Mouse (Mus musculus): ENCODE results near the gene Txnip. TPM values are rescaled to one million over a fixed set of nuclear protein-coding genes. Genes with fewer than 3 reads are reported as not detected.

The Txnip gene
- polyA plus RNA-seq, 1 experiment from 2014 or later = 338 TPM

- no peak for TF ChIP-seq CTCF (IDR thresholded peaks at IDR 0.05)
- DNase-seq (ENCODE audit: low read depth, low spot score) (no peak), ATAC-seq (no peak)
Observed at GRCm38 (mm10) chr3:96564633-96565032, 6.9 kb downstream of the Txnip start.

GRCm38 (mm10) chr3:96565105-96565504 is 7.3 kb downstream of the Txnip start:
- in situ Hi-C loops (cut with MboI; ENCODE audit: low pct_unique_long_range_greater_than_20kb) = no loop called here
- ATAC-seq (no peak), DNase-seq (ENCODE audit: low read depth, low spot score) (no peak)
- H3K27me3 ChIP-seq = no peaks in the 10 kb centered on the region
- POLR2A ChIA-PET = interaction anchor here (0.5 to 1.1 kb wide), 3 partner anchors 12 to 136 kb away, joined by 3 to 7 read pairs (median 7); partner anchors contain the start of gene Gm16253
- CTCF ChIA-PET = interaction anchor here (1.0 to 1.5 kb wide), 3 partner anchors 11 to 103 kb away, joined by 3 to 5 read pairs (median 3); no protein-coding TSS in a partner anchor
- no peak for TF ChIP-seq CTCF (IDR thresholded peaks at IDR 0.05)

More at GRCm38 (mm10) chr3:96564633-96565032, 6.9 kb downstream of the Txnip start:
- ChIA-PET POLR2A (interaction anchor here (0.5 to 1.1 kb wide), 3 partner anchors 12 to 135 kb away, joined by 3 to 7 read pairs (median 7); partner anchors contain the start of gene Gm16253), CTCF (interaction anchor here (0.8 to 1.5 kb wide), 4 partner anchors 11 to 103 kb away, joined by 3 to 5 read pairs (median 4); no protein-coding TSS in a partner anchor)
- in situ Hi-C loops (cut with MboI; ENCODE audit: low pct_unique_long_range_greater_than_20kb) = no loop called here
- no peaks in the 10 kb centered on the region for H3K27me3 ChIP-seq

DNA sequence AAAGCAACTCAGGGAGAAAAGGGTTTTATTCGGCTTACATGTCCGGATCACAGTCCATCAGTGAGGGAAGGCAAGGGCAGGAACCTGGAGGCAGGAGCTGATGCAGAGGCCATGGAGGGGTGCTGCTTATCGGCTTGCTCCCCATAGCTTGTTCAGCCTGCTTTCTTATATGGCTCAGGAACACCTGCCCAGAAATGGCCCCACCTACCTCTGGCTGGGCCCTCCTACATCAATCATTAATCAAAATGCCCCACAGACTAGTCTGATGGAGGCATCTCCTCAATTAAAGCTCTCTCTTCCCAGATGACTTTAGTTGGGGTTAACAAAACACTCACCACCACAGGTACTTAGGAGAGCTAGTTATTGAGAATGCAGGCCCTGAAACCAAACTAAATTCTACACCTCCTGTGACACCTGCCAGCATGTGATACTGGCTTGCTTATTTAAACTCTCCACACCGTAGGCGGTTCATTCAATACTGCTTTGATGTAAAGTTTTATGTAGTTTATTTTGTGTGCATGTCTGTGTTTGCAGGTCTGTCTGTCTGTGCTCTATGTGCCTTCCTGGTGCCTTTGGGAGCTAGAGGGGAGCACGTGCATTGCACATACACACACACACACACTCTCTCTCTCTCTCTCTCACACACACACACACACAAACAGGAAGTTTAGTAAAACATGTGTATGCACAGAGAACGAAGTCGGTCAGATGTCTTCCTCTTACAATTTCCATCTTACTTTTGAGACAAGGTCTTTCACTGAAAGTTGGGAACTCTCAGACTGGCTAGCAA is 9.1 kb downstream of the Txnip start:
- ChIA-PET POLR2A (interaction anchor here (0.9 kb wide), 1 partner anchor 9 kb away, joined by 4 read pairs; the partner anchor contains the start of gene Txnip), CTCF (interaction anchor here (1.3 to 1.6 kb wide), 3 partner anchors 13 to 27 kb away, joined by 4 to 5 read pairs (median 5); partner anchors contain the start of gene Polr3gl)
- DNase-seq (ENCODE audit: low read depth, low spot score) (no peak), ATAC-seq (no peak)
- TF ChIP-seq CTCF (IDR thresholded peaks at IDR 0.05) = no peak
- H3K27me3 ChIP-seq = no peaks in the 10 kb centered on the region
- in situ Hi-C loops (cut with MboI; ENCODE audit: low pct_unique_long_range_greater_than_20kb) = no loop called here

DNA sequence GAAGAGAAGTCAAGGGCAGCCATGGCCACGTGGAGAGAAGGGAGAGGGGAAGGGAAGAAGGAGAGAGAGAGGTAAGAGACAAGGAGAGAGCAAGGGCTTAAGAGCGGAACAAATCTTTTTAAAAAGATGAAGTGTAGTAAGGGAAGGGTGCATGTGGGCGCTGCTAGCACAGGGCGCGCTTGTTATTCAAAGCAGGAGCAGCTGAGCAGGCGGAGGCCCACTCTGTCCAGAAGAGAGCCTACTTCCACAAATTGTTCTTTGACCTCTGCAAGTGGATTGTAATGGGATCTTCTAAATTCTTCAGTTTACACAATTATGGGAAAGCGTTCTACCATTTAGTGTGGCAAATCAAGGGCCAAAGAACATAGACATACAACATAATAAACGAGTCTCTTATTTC is 10.8 kb downstream of the Txnip start:
- ATAC-seq (no peak), DNase-seq (ENCODE audit: low read depth, low spot score) (no peak)
- in situ Hi-C loops (cut with MboI; ENCODE audit: low pct_unique_long_range_greater_than_20kb) = no loop called here
- no peak for TF ChIP-seq CTCF (IDR thresholded peaks at IDR 0.05)
- H3K27me3 ChIP-seq = no peaks in the 10 kb centered on the region
- ChIA-PET CTCF (no interaction called here), POLR2A (interaction anchor here (1.1 kb wide), 1 partner anchor 11 kb away, joined by 5 read pairs; the partner anchor contains the start of gene Txnip)

- ChIA-PET CTCF (no interaction called here), POLR2A (interaction anchor here (1.4 kb wide), 1 partner anchor 12 kb away, joined by 6 read pairs; the partner anchor contains the start of gene Txnip)
- DNase-seq (ENCODE audit: low read depth, low spot score) = no peak
- ATAC-seq = no peak
- in situ Hi-C loops (cut with MboI; ENCODE audit: low pct_unique_long_range_greater_than_20kb) = no loop called here
- no peak for TF ChIP-seq CTCF (IDR thresholded peaks at IDR 0.05)
- H3K27me3 ChIP-seq = no peaks in the 10 kb centered on the region
Observed at GRCm38 (mm10) chr3:96569506-96569905, 11.7 kb downstream of the Txnip start.

GRCm38 (mm10) chr3:96569966-96570605 is 12.3 kb downstream of the Txnip start:
- ATAC-seq (no peak), DNase-seq (ENCODE audit: low read depth, low spot score) (no peak)
- POLR2A ChIA-PET = interaction anchor here (1.4 kb wide), 1 partner anchor 12 kb away, joined by 6 read pairs; the partner anchor contains the start of gene Txnip
- no peak for TF ChIP-seq CTCF (IDR thresholded peaks at IDR 0.05)
- CTCF ChIA-PET = interaction anchor here (1.5 to 2.6 kb wide), 2 partner anchors 10 to 19 kb away, joined by 3 to 9 read pairs; no protein-coding TSS in a partner anchor
- H3K27me3 ChIP-seq = no peaks in the 10 kb centered on the region
- in situ Hi-C loops (cut with MboI; ENCODE audit: low pct_unique_long_range_greater_than_20kb) = no loop called here

DNA sequence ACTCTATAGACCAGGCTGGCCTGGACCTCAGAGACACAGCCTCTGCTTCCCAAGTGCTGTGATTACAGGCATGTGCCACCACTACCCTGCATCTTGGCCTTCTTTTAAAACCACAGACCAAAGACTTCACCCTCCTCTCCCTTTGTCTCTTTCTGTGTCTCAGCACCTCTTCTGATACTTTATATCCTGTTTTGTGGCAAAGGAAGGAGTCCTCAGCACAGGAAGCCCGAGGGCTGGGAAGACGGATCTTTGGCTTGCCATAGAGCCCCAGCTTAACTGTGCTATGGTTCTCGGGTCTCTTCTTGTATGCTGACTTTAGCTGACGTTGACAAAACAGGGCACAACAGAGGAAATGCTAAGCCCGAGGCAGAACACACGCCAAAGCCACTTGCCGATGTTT is 12.9 kb downstream of the Txnip start:
- CTCF ChIA-PET = interaction anchor here (1.5 to 2.6 kb wide), 2 partner anchors 10 to 20 kb away, joined by 3 to 9 read pairs; no protein-coding TSS in a partner anchor
- no peak for DNase-seq (ENCODE audit: low read depth, low spot score)

DNA sequence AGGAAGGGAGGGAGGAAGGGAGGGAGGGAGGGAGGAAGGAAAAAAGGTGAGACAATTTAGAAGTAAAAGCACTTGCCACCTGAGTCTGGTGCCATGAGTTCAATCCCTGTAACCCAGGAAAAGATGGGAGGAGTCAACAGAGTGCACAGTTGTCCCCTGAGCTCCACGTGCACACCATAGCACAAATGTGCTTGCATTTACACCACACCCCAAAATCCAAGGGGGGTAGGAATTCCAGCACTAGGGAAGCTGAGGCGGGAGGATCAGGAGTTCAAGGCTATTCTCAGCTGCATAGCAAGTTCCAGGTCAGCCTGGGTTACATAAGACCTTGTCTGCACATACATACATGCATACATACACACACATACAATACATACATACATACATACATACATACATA is 13.6 kb downstream of the Txnip start:
- DNase-seq (ENCODE audit: low read depth, low spot score) (no peak), ATAC-seq (no peak)
- ChIA-PET POLR2A (interaction anchor here (0.8 to 1.5 kb wide), 3 partner anchors 9 to 32 kb away, joined by 3 read pairs; no protein-coding TSS in a partner anchor), CTCF (interaction anchor here (1.5 to 2.6 kb wide), 3 partner anchors 8 to 20 kb away, joined by 3 to 9 read pairs (median 6); no protein-coding TSS in a partner anchor)
- in situ Hi-C loops (cut with MboI; ENCODE audit: low pct_unique_long_range_greater_than_20kb) = no loop called here
- H3K27me3 ChIP-seq = no peaks in the 10 kb centered on the region
- TF ChIP-seq CTCF (IDR thresholded peaks at IDR 0.05) = no peak

More for the DNA sequence above, 12.9 kb downstream of the Txnip start:
- POLR2A ChIA-PET = interaction anchor here (0.8 to 1.4 kb wide), 3 partner anchors 8 to 33 kb away, joined by 3 to 6 read pairs (median 3); partner anchors contain the start of gene Txnip
- TF ChIP-seq CTCF (IDR thresholded peaks at IDR 0.05) = no peak
- in situ Hi-C loops (cut with MboI; ENCODE audit: low pct_unique_long_range_greater_than_20kb) = no loop called here
- no peaks in the 10 kb centered on the region for H3K27me3 ChIP-seq
- no peak for ATAC-seq

GRCm38 (mm10) chr3:96571896-96572698 is 14.3 kb downstream of the Txnip start:
- ATAC-seq (no peak), DNase-seq (ENCODE audit: low read depth, low spot score) (no peak)
- CTCF ChIA-PET = interaction anchor here (1.7 to 2.6 kb wide), 2 partner anchors 8 to 9 kb away, joined by 6 to 9 read pairs; no protein-coding TSS in a partner anchor
- no peaks in the 10 kb centered on the region for H3K27me3 ChIP-seq
- in situ Hi-C loops (cut with MboI; ENCODE audit: low pct_unique_long_range_greater_than_20kb) = no loop called here
- no peak for TF ChIP-seq CTCF (IDR thresholded peaks at IDR 0.05)
- POLR2A ChIA-PET = interaction anchor here (1.2 to 1.5 kb wide), 2 partner anchors 10 to 11 kb away, joined by 3 read pairs; no protein-coding TSS in a partner anchor

All from Patski (cell line).